Mouse (Mus musculus): Measurements from ENCODE around the gene AC124108.1. TPM values are rescaled to one million over a fixed set of nuclear protein-coding genes. Genes with fewer than 3 reads are reported as not detected.
A peak's percentile ranks its signal among the peaks of the same experiment; 100 is the strongest.

The AC124108.1 gene
- total and polyA plus RNA-seq, 3 experiments, result not detected

DNA sequence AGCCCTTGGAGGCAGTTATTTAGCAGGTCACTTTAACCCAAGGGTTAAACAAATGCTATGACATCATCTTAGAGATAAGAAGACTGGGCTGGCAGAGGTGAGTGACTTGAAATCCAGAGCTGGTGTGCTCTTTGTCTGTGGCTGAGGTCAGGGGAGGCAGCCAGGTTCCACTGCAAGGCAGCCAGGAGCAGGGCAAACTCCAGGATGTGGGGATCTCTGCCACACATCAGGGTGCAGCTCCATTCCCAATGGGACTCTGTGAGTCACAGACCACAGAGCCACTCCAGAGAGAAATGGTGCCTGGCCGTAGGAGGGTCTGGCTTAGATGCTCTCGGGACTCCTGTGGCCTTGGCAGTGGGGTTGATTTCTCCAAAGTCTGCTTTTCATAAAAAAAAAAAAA lies 39.3 kb upstream of the AC124108.1 start:
- in situ Hi-C loops (cut with MboI; ENCODE audit: low pct_ligation_motif_present, low pct_unique_long_range_greater_than_20kb, low sequenced_read_pairs) (no loop called here), dilution Hi-C loops (cut with MboI; ENCODE audit: extremely low pct_ligation_motif_present, extremely low pct_unique_long_range_greater_than_20kb, low sequenced_read_pairs) (no loop called here)
- Histone ChIP-seq H3K4me2 (ENCODE audit: insufficient read depth, low read depth, poor library complexity, severe bottlenecking) (no peak overlapping the region), H3K36me3 (replicated peaks in 1 of 2; ENCODE audit: control insufficient read depth in 1 of 2, insufficient read depth in 1 of 2, low read length in 1 of 2) (no peaks in the 10 kb centered on the region), H3K4me1 (ENCODE audit: control insufficient read depth in 1 of 2, insufficient read depth in 2 of 2) (peaks cover 11 to 37% of the 10 kb centered on the region in 2 experiments), H3K4me3 (replicated peaks in 1 of 3; ENCODE audit: low read depth in 2 of 3, low read length in 2 of 3, poor library complexity in 1 of 3) (no peak overlapping the region), H3K79me2 (replicated peaks; ENCODE audit: control insufficient read depth, extremely low read depth, insufficient read depth, poor library complexity, severe bottlenecking) (no peaks in the 10 kb centered on the region), H3K9ac (ENCODE audit: insufficient read depth, low read depth) (no peak overlapping the region), H3K9me3 (replicated peaks; ENCODE audit: low read length) (no peaks in the 10 kb centered on the region), H3K27ac (ENCODE audit: insufficient read depth, low read depth) (no peak overlapping the region), H3K27me3 (replicated peaks) (peaks cover 17% of the 10 kb centered on the region)
- no peak for DNase-seq (ENCODE audit: extremely low read depth)
- TF ChIP-seq MEF2A (IDR thresholded peaks at IDR 0.05; ENCODE audit: borderline replicate concordance, low read depth, low read length), result no peak
- TF ChIP-seq ZNF384 (IDR thresholded peaks at IDR 0.05; ENCODE audit: low read depth, low read length), result peak; percentile 30; the same call in 1 of the 2 replicates

DNA sequence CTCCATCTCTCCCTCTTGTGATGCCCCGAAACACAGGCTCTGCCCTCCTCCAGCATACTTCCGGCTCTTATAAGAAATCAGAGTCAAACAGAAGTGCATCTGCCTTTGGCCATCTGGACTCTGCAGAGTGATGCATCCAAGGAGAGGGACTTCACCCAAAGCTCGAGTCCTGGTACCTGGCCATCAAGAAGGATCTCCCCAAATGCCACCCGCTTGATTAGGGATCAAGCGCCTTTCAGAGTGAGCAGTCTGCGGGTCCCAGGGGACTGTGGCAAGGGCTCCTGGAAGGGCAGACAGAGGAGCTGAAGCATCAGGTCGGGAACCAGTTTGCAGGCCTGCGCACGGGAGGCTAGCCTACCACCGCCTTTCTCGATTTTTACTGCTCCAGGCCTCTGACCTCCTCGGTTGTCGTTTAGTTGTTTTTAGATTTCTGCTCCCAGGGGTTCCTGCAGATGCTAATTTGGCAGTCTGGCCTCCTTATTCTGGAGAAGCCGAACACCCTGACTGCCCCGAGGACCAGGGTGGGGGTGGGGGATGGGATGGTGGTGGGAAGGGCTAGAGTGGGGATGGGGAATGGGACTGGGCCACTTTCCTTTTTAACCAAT lies 38.1 kb upstream of the AC124108.1 start:
- no peak overlapping the region for H3K4me2 ChIP-seq (ENCODE audit: insufficient read depth, low read depth, poor library complexity, severe bottlenecking)
- in situ Hi-C loops (cut with MboI; ENCODE audit: low pct_ligation_motif_present, low pct_unique_long_range_greater_than_20kb, low sequenced_read_pairs) (no loop called here), dilution Hi-C loops (cut with MboI; ENCODE audit: extremely low pct_ligation_motif_present, extremely low pct_unique_long_range_greater_than_20kb, low sequenced_read_pairs) (no loop called here)
- no peaks in the 10 kb centered on the region for H3K36me3 ChIP-seq (replicated peaks in 1 of 2; ENCODE audit: control insufficient read depth in 1 of 2, insufficient read depth in 1 of 2, low read length in 1 of 2)
- H3K9ac ChIP-seq (ENCODE audit: insufficient read depth, low read depth), result no peak overlapping the region
- H3K4me3 ChIP-seq (replicated peaks in 1 of 3; ENCODE audit: low read depth in 2 of 3, low read length in 2 of 3, poor library complexity in 1 of 3), result no peak overlapping the region
- no peaks in the 10 kb centered on the region for H3K9me3 ChIP-seq (replicated peaks; ENCODE audit: low read length)
- DNase-seq (ENCODE audit: extremely low read depth), result no peak
- peaks cover 28% of the 10 kb centered on the region for H3K27me3 ChIP-seq (replicated peaks)
- H3K4me1 ChIP-seq (ENCODE audit: control insufficient read depth in 1 of 2, insufficient read depth in 2 of 2), result peaks cover 11 to 31% of the 10 kb centered on the region in 2 experiments
- no peak overlapping the region for H3K27ac ChIP-seq (ENCODE audit: insufficient read depth, low read depth)
- no peak for TF ChIP-seq ZKSCAN1 (IDR thresholded peaks at IDR 0.05; ENCODE audit: borderline replicate concordance, low read depth, low read length)
- no peak for TF ChIP-seq CTCF (conservative IDR thresholded peaks at IDR 0.05 in 1 of 2, IDR thresholded peaks at IDR 0.05 in 1 of 2; ENCODE audit: low read depth in 2 of 2, low read length in 2 of 2)
- no peak for TF ChIP-seq TBP (conservative IDR thresholded peaks at IDR 0.05; ENCODE audit: low read depth, low read length)
- TF ChIP-seq TCF12 (IDR thresholded peaks at IDR 0.05; ENCODE audit: low read depth, low read length), result no peak
- no peak for TF ChIP-seq HCFC1 (IDR thresholded peaks at IDR 0.05; ENCODE audit: low read depth, low read length)
- TF ChIP-seq JUN (IDR thresholded peaks at IDR 0.05; ENCODE audit: insufficient read depth, low read depth, low read length), result no peak
- TF ChIP-seq USF1 (IDR thresholded peaks at IDR 0.05; ENCODE audit: low read depth, low read length), result no peak
- TF ChIP-seq IRF4 (IDR thresholded peaks at IDR 0.05; ENCODE audit: low read depth, low read length), result no peak
- H3K79me2 ChIP-seq (replicated peaks; ENCODE audit: control insufficient read depth, extremely low read depth, insufficient read depth, poor library complexity, severe bottlenecking), result no peaks in the 10 kb centered on the region

DNA sequence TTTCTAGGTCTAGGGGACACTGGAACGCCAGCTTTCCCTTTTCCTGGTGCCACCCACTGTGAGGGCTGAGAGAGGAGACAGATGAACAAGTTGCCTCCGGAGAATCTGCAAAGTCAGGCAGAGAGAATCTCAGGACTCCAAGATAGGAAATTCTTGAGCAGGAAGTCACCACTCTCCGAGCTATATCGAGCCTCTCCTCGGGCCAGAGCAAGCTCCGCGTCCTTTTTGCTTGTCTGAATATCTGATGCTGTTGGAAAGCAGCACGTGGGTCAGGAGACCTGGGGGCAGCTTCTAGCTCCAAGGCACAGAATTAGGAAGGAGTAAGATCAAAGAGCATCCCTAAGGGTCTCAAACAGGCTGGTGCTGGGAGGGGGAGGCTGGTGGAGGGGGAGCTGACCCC lies 37.6 kb upstream of the AC124108.1 start:
- peaks cover 11 to 31% of the 10 kb centered on the region in 2 experiments for H3K4me1 ChIP-seq (ENCODE audit: control insufficient read depth in 1 of 2, insufficient read depth in 2 of 2)
- no peaks in the 10 kb centered on the region for H3K79me2 ChIP-seq (replicated peaks; ENCODE audit: control insufficient read depth, extremely low read depth, insufficient read depth, poor library complexity, severe bottlenecking)
- in situ Hi-C loops (cut with MboI; ENCODE audit: low pct_ligation_motif_present, low pct_unique_long_range_greater_than_20kb, low sequenced_read_pairs), result no loop called here
- H3K27ac ChIP-seq (ENCODE audit: insufficient read depth, low read depth), result no peak overlapping the region
- no peak overlapping the region for H3K4me2 ChIP-seq (ENCODE audit: insufficient read depth, low read depth, poor library complexity, severe bottlenecking)
- no peaks in the 10 kb centered on the region for H3K36me3 ChIP-seq (replicated peaks in 1 of 2; ENCODE audit: control insufficient read depth in 1 of 2, insufficient read depth in 1 of 2, low read length in 1 of 2)
- dilution Hi-C loops (cut with MboI; ENCODE audit: extremely low pct_ligation_motif_present, extremely low pct_unique_long_range_greater_than_20kb, low sequenced_read_pairs), result no loop called here
- H3K4me3 ChIP-seq (replicated peaks in 1 of 3; ENCODE audit: low read depth in 2 of 3, low read length in 2 of 3, poor library complexity in 1 of 3), result no peak overlapping the region
- no peaks in the 10 kb centered on the region for H3K9me3 ChIP-seq (replicated peaks; ENCODE audit: low read length)
- no peak for DNase-seq (ENCODE audit: extremely low read depth)
- TF ChIP-seq MEF2A (IDR thresholded peaks at IDR 0.05; ENCODE audit: borderline replicate concordance, low read depth, low read length) (no peak), NELFE (IDR thresholded peaks at IDR 0.05; ENCODE audit: low read depth, low read length) (no peak), IRF4 (IDR thresholded peaks at IDR 0.05; ENCODE audit: low read depth, low read length) (no peak), HCFC1 (IDR thresholded peaks at IDR 0.05; ENCODE audit: low read depth, low read length) (no peak), JUND (conservative IDR thresholded peaks at IDR 0.05; ENCODE audit: low read depth, low read length) (no peak), EP300 (IDR thresholded peaks at IDR 0.05; ENCODE audit: low read length) (no peak), JUN (IDR thresholded peaks at IDR 0.05; ENCODE audit: insufficient read depth, low read depth, low read length) (no peak), USF1 (IDR thresholded peaks at IDR 0.05; ENCODE audit: low read depth, low read length) (no peak), CTCF (conservative IDR thresholded peaks at IDR 0.05 in 1 of 2, IDR thresholded peaks at IDR 0.05 in 1 of 2; ENCODE audit: low read depth in 2 of 2, low read length in 2 of 2) (no peak), BHLHE40 (IDR thresholded peaks at IDR 0.05; ENCODE audit: low read depth, low read length) (no peak), ETS1 (conservative IDR thresholded peaks at IDR 0.05; ENCODE audit: low read depth, low read length) (no peak), USF2 (conservative IDR thresholded peaks at IDR 0.05; ENCODE audit: low read depth, low read length) (no peak), MAFK (IDR thresholded peaks at IDR 0.05; ENCODE audit: insufficient replicate concordance, low read length) (no peak), MAX (IDR thresholded peaks at IDR 0.05; ENCODE audit: low read length) (no peak), RCOR1 (conservative IDR thresholded peaks at IDR 0.05; ENCODE audit: low read depth, low read length) (no peak), E2F4 (IDR thresholded peaks at IDR 0.05; ENCODE audit: insufficient replicate concordance, low read depth, low read length) (no peak)
- peaks cover 32% of the 10 kb centered on the region for H3K27me3 ChIP-seq (replicated peaks)
- no peak overlapping the region for H3K9ac ChIP-seq (ENCODE audit: insufficient read depth, low read depth)
